Mouse (Mus musculus) bone marrow, adult 2 months (tissue): ENCODE results near the gene Tnfaip8l2.

Experiments
- CTCF ChIP-seq: fragments of 200-500 bp; IDR thresholded peaks from 2 replicates; pipeline ENCODE4 v1.5.1; 2011; ENCODE audit warnings: low read length, control low read depth; ENCODE audit not compliant: control insufficient read depth, insufficient read depth
- POLR2A ChIP-seq: fragments of 200-500 bp; IDR thresholded peaks from 2 replicates; pipeline ENCODE4 v1.6.1; 2011; ENCODE audit warnings: low read depth, mild to moderate bottlenecking, control low read depth, low read length, borderline replicate concordance; ENCODE audit not compliant: control insufficient read depth

- TF ChIP-seq CTCF (no peak), POLR2A (no peak)
Measured at GRCm38 (mm10) chr3:95139586-95140288, 2.4 kb downstream of the Tnfaip8l2 start.
